Mouse (Mus musculus) neural tube, embryonic 11.5 days (tissue): ENCODE measurements around the gene Rab40c. TPM values are rescaled to one million over a fixed set of nuclear protein-coding genes. Genes with fewer than 3 reads are reported as not detected.

ENCODE experiments used
- ATAC-seq: fragments of 200-750 bp; cut with Nextera tagmentation; 2 replicates; pipeline ENCODE4 v1.8.0; 2017; ENCODE audit warnings: moderate number of reproducible peaks, mild to moderate bottlenecking, moderate TSS enrichment, moderate library complexity; ENCODE audit not compliant: insufficient read depth, low FRiP score, low TSS enrichment
- DNase-seq: peaks from one replicate; pipeline ENCODE4 v3.0.0-alpha.2; 2015; ENCODE audit warnings: low spot score
- H3K27ac ChIP-seq: fragments of 300-500 bp; sonication (generic); 2 replicates; pipeline ENCODE4 v1.5.1; 2014; ENCODE audit warnings: low read depth, mild to moderate bottlenecking, low read length
- H3K27me3 ChIP-seq: fragments of 300-500 bp; sonication (generic); 2 replicates; pipeline ENCODE4 v1.6.1; 2014; ENCODE audit warnings: mild to moderate bottlenecking, low read length, mixed read lengths; ENCODE audit not compliant: control insufficient read depth, insufficient read depth
- H3K36me3 ChIP-seq: fragments of 300-500 bp; sonication (generic); 2 replicates; pipeline ENCODE4 v1.6.1; 2014; ENCODE audit warnings: mild to moderate bottlenecking, low read length, moderate library complexity, mixed read lengths; ENCODE audit not compliant: control insufficient read depth, insufficient read depth
- H3K4me1 ChIP-seq: fragments of 300-500 bp; sonication (generic); 2 replicates; pipeline ENCODE4 v1.6.1; 2014; ENCODE audit warnings: low read length, mixed read lengths; ENCODE audit not compliant: control insufficient read depth, insufficient read depth
- H3K4me2 ChIP-seq: fragments of 300-500 bp; sonication (generic); 2 replicates; pipeline ENCODE4 v1.6.1; 2014; ENCODE audit warnings: low read depth, mild to moderate bottlenecking, moderate library complexity
- H3K4me3 ChIP-seq: fragments of 300-500 bp; sonication (generic); 2 replicates; pipeline ENCODE4 v1.5.1; 2014; ENCODE audit warnings: low read depth, low read length
- H3K9ac ChIP-seq: fragments of 300-500 bp; sonication (generic); 2 replicates; pipeline ENCODE4 v1.6.1; 2014; ENCODE audit warnings: mild to moderate bottlenecking, low read length
- H3K9me3 ChIP-seq: fragments of 300-500 bp; sonication (generic); 2 replicates; pipeline ENCODE4 v1.6.1; 2016; ENCODE audit warnings: low read length; ENCODE audit not compliant: control insufficient read depth
- whole genome bisulfite sequencing: fragments of 180-500 bp; shearing (Covaris S2); extraction: QIAGEN DNeasy Blood & Tissue Kit; methylation state at CpG from one replicate; pipeline ENCODE4 v1.1.7; 2014; 5-methylcytosine and 5-hydroxymethylcytosine counted together
- polyA plus RNA-seq: library from polyadenylated mRNA; unstranded; fragments of >200 nt; fragmentation: Nextera tagmentation; extraction: Ambion mirVana; gene quantifications from 2 replicates; pipeline ENCODE4 v1.2.1, GENCODE M21; 2014

Gene Rab40c
- polyA plus RNA-seq, 1 experiment from 2014 or later: 25.9 TPM

DNA sequence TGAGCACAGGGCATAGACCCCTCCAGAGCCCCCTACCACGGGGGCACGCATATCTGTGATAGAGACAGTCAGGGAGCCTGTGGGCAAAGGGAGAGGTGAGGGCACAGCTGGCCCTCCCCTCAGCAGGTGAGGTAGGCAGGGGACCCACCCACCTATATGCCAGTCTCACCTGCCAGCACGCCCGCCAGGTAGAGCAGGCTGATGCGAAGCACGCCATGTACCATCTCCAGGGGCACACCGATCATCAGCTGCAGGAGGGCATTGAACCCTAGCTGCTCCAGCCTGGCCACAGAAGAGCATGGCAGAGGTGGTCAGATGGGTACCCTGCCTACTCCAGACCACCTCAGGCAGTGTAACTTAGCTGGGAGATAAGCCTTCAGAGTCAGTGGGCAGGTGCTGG lies 84.2 kb downstream of the Rab40c start:
- H3K4me2 ChIP-seq: peak overlapping the region; percentile 96; the same call in 1 of the 2 replicates
- DNase-seq (no peak), ATAC-seq (no peak)
- H3K36me3 ChIP-seq: peaks cover 28% of the 10 kb centered on the region
- H3K27ac ChIP-seq: no peak overlapping the region
- WGBS: 94% methylated on average over 7 of the region's 7 CpGs
- H3K4me3 ChIP-seq: no peak overlapping the region
- no peak overlapping the region for H3K9ac ChIP-seq
- H3K27me3 ChIP-seq: no peaks in the 10 kb centered on the region
- no peaks in the 10 kb centered on the region for H3K9me3 ChIP-seq
- H3K4me1 ChIP-seq: peaks cover 61% of the 10 kb centered on the region

DNA sequence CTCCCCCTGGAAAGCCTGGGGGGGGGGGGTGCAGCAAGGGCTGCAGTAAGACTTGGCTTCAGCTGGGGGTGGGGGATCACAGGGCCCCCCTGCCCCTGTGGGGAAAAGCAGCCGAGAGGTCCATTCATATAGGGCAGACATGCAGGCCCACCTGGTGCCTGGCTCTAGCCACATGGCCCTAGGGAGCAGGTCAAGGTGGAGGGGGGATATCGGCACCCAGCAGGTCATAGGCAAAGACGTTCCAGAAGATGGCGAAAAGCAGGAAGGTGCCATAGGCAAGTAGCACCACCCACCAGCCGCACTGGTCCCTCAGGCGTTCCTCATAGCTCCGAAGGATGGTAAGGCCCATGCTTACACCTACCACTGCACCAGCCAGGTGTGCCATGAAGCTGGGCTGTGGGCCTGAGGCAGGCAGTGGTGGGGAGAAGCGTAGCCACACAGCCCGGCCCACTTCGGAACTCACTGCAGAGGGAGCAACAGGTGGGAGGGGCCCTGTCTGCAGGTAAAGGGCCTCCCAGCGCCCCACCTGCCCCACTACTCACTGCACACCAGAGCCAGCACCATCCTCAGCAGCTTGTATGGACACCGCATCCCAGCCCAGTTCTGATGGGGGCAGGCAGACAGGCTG lies 84.8 kb downstream of the Rab40c start:
- Histone ChIP-seq H3K4me1 (peaks cover 65% of the 10 kb centered on the region), H3K9me3 (no peaks in the 10 kb centered on the region), H3K27ac (no peak overlapping the region), H3K4me2 (peak overlapping the region; percentile 96), H3K9ac (peak overlapping the region; percentile 89; the same call in 1 of the 2 replicates), H3K4me3 (peak overlapping the region; percentile 85), H3K27me3 (no peaks in the 10 kb centered on the region), H3K36me3 (peaks cover 27% of the 10 kb centered on the region)
- WGBS: 93% methylated on average over 12 of the region's 12 CpGs
- DNase-seq (no peak), ATAC-seq (no peak)

DNA sequence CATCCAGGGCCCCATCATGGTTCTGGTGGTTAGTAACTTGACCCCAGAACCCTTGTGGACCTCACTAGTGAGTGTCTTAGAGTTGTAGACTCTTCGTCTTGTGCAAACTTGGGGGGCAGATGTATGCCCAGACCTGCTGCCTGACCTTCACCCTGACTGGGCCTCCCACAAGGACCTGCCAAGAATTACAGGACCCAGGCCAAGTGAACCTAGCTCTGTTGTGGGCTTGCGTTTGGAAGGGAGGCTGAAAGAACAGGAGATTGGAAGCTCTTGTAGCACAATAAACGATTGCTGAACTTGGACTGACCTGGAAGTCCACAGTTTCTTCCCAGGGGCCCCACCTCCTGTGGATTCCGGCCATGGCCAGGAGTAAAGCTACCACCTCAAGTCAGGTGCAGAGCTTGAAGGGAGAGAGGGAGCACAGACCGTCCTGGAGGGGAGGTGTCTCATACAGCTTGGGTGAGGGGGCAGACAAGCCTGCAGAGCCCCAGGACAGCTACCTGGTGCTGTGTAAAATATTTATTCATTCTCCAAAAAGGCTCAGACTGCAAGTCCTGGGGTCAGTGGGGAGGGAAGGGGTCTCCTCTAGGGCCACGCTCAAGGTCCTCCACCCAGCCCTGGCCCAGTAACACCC lies 85.4 kb downstream of the Rab40c start:
- Histone ChIP-seq H3K4me1 (peaks cover 69% of the 10 kb centered on the region), H3K27me3 (no peaks in the 10 kb centered on the region), H3K27ac (peak overlapping the region; percentile 94), H3K9ac (peak overlapping the region; percentile 89), H3K9me3 (no peaks in the 10 kb centered on the region), H3K36me3 (peaks cover 22% of the 10 kb centered on the region), H3K4me2 (peak overlapping the region; percentile 96), H3K4me3 (peak overlapping the region; percentile 85)
- DNase-seq (no peak), ATAC-seq (no peak)
- WGBS: 50% methylated on average over 6 of the region's 6 CpGs

GRCm38 (mm10) chr17:25833291-25833663 lies 86.2 kb downstream of the Rab40c start, which contains the start of gene Stub1:
TSS of gene Stub1 (minus strand) at chr17:25833404.
- under 1% methylated on average over 24 of the region's 24 CpGs for WGBS
- H3K27ac ChIP-seq: peak within 1 kb of the TSS; percentile 94
- H3K9me3 ChIP-seq: no peaks in the 10 kb centered on the region
- H3K4me1 ChIP-seq: peaks cover 71% of the 10 kb centered on the region
- peak; percentile 58 for ATAC-seq
- DNase-seq: no peak
- H3K4me3 ChIP-seq: peak within 1 kb of the TSS; percentile 85
- peak within 1 kb of the TSS; percentile 89 for H3K9ac ChIP-seq
- peaks cover 19% of the 10 kb centered on the region for H3K36me3 ChIP-seq
- H3K27me3 ChIP-seq: no peaks in the 10 kb centered on the region
- H3K4me2 ChIP-seq: peak within 1 kb of the TSS; percentile 96

DNA sequence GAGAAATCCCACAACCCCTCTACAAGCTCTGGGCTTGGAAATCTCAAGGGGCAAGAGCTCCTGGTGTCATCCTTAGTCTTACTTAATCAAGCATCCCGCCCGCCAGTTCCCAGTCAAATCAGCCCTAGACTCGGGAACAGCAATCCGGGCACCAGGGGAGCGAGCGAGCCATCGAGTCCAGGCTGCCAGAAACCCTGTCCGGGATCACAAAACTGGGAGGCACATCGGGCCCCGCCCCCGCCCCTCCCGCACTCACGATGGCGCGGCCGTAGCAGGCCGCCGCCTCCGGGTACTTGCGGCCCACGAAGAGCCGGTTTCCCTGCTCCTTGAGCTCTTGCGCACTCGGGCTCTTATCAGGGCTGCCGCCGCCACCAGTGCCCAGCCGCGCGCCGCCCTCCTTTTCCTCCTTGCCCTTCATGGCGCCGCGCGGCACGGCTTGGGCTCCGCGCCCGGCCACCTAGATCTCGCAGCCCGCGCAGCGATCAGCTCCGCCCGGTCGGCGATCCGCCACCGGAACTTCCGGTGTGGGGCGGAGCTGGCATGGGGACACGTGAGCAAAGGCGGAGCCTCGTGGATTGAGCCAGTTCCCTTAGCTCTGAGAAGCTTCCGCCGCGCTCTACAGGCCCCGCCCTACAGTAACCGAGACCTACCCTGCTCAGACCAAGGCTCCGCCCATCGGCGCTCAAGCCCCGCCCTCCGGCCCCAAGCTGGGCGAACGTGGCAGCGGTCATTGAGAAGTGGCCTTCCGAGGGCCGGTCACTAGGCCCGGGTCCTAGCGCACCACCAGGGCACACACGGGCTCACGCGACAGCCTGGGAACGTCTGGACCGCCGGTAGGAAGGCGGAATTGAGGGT lies 86.9 kb downstream of the Rab40c start:
- Histone ChIP-seq H3K4me2 (peak overlapping the region; percentile 96), H3K36me3 (peaks cover 19% of the 10 kb centered on the region), H3K4me1 (peaks cover 66% of the 10 kb centered on the region), H3K27ac (peak overlapping the region; percentile 94), H3K27me3 (no peaks in the 10 kb centered on the region), H3K9ac (peak overlapping the region; percentile 89), H3K4me3 (peak overlapping the region; percentile 85), H3K9me3 (no peaks in the 10 kb centered on the region)
- WGBS: under 1% methylated on average over 64 of the region's 77 CpGs
- ATAC-seq (peak; percentile 86), DNase-seq (peak; percentile 100)

Other genes starting within 250 kb of the Rab40c start
- gene Gng13, start 202.6 kb downstream of the Rab40c start, polyA plus RNA-seq: 2.8 and 3.3 TPM in 2 replicates
- gene Chtf18, start 192.3 kb downstream of the Rab40c start, polyA plus RNA-seq: 20.3 and 22.5 TPM in 2 replicates
- 21.5 and 22.9 TPM in 2 replicates for gene Rpusd1, start 192.1 kb downstream of the Rab40c start, polyA plus RNA-seq
- gene Mslnl, start 183.7 kb downstream of the Rab40c start, polyA plus RNA-seq: 0.13 TPM in 1 of 2 replicates, not detected in the other
- gene Msln, start 165.3 kb downstream of the Rab40c start, polyA plus RNA-seq: 0.42 TPM in 1 of 2 replicates, not detected in the other
- 22.9 and 27.8 TPM in 2 replicates for gene Narfl, start 146.0 kb downstream of the Rab40c start, polyA plus RNA-seq
- gene Haghl, start 134.1 kb downstream of the Rab40c start, polyA plus RNA-seq: 74.6 and 77.3 TPM in 2 replicates
- gene Ccdc78, start 133.1 kb downstream of the Rab40c start, polyA plus RNA-seq: 0.15 and 0.34 TPM in 2 replicates
- gene Fam173a, start 126.8 kb downstream of the Rab40c start, polyA plus RNA-seq: 65.7 and 66.6 TPM in 2 replicates
- gene AC134908.4, start 124.1 kb downstream of the Rab40c start, polyA plus RNA-seq: 0.78 TPM in 1 of 2 replicates, not detected in the other
- 29.4 and 38.8 TPM in 2 replicates for gene Metrn, start 122.6 kb downstream of the Rab40c start, polyA plus RNA-seq
- 13.2 and 14.7 TPM in 2 replicates for gene Fbxl16, start 110.6 kb downstream of the Rab40c start, polyA plus RNA-seq
- gene Wdr24, start 96.1 kb downstream of the Rab40c start, polyA plus RNA-seq: 29.2 and 31.8 TPM in 2 replicates
- gene Jmjd8, start 90.9 kb downstream of the Rab40c start, polyA plus RNA-seq: 52.1 and 55.6 TPM in 2 replicates
- gene Stub1, start 86.3 kb downstream of the Rab40c start, polyA plus RNA-seq: 327 and 334 TPM in 2 replicates
- 4.3 and 4.4 TPM in 2 replicates for gene Rhbdl1, start 82.4 kb downstream of the Rab40c start, polyA plus RNA-seq
- 1.2 and 2.9 TPM in 2 replicates for gene Gm20683, start 78.0 kb downstream of the Rab40c start, polyA plus RNA-seq
- gene Rhot2, start 74.9 kb downstream of the Rab40c start, polyA plus RNA-seq: 8.6 and 10.5 TPM in 2 replicates
- gene Wdr90, start 58.2 kb downstream of the Rab40c start, polyA plus RNA-seq: 17.8 and 20.3 TPM in 2 replicates
- gene Mcrip2, start 51.0 kb downstream of the Rab40c start, polyA plus RNA-seq: 8.2 and 8.7 TPM in 2 replicates
- 57.8 and 58.8 TPM in 2 replicates for gene Mettl26, start 44.7 kb downstream of the Rab40c start, polyA plus RNA-seq
- gene Wfikkn1, start 38.9 kb downstream of the Rab40c start, polyA plus RNA-seq: 1.2 and 1.7 TPM in 2 replicates
- 51.6 and 60.9 TPM in 2 replicates for gene Pigq, start 25.2 kb upstream of the Rab40c start, polyA plus RNA-seq
- gene Nhlrc4, start 25.2 kb upstream of the Rab40c start, polyA plus RNA-seq: 0.11 and 0.38 TPM in 2 replicates
- gene A930017K11Rik, start 32.8 kb upstream of the Rab40c start, polyA plus RNA-seq: not detected in 2 replicates
- 21.0 and 23.3 TPM in 2 replicates for gene Capn15, start 66.1 kb upstream of the Rab40c start, polyA plus RNA-seq
- 24.4 and 24.8 TPM in 2 replicates for gene Rab11fip3, start 149.8 kb upstream of the Rab40c start, polyA plus RNA-seq
- 16.5 and 22.9 TPM in 2 replicates for gene Decr2, start 170.6 kb upstream of the Rab40c start, polyA plus RNA-seq
- gene Nme4, start 175.9 kb upstream of the Rab40c start, polyA plus RNA-seq: 66.9 and 68.2 TPM in 2 replicates
- gene Tmem8, start 193.6 kb upstream of the Rab40c start, polyA plus RNA-seq: 1.1 and 1.3 TPM in 2 replicates
- gene Mrpl28, start 203.8 kb upstream of the Rab40c start, polyA plus RNA-seq: 240 and 252 TPM in 2 replicates
- gene Axin1, start 219.0 kb upstream of the Rab40c start, polyA plus RNA-seq: 19.3 and 20.9 TPM in 2 replicates